Mouse (Mus musculus) CH12.LX (cell line): Measurements from ENCODE around the gene Cdc14b.

Experiments
- CTCF ChIP-seq, 2 experiments: IDR thresholded peaks in 1 of 2; conservative IDR thresholded peaks in 1 of 2; 2 replicates each; pipeline ENCODE4 v1.5.1; 2011 to 2012; ENCODE audit warnings: low read depth in 2 of 2, low read length in 2 of 2, improper control_type of control experiment in 1 of 2, inconsistent platforms in 1 of 2, mild to moderate bottlenecking in 1 of 2, moderate library complexity in 1 of 2
- EP300 ChIP-seq: IDR thresholded peaks from 2 replicates; pipeline ENCODE4 v1.6.1; 2011; ENCODE audit warnings: low read length, improper control_type of control experiment
- POLR2A ChIP-seq: IDR thresholded peaks from 2 replicates; pipeline ENCODE4 v1.6.1; 2011; ENCODE audit warnings: low read depth, mild to moderate bottlenecking, improper control_type of control experiment, low read length
- RAD21 ChIP-seq: IDR thresholded peaks from 2 replicates; pipeline ENCODE4 v1.6.1; 2011; ENCODE audit warnings: low read depth, mild to moderate bottlenecking, low read length, improper control_type of control experiment, moderate library complexity

GRCm38 (mm10) chr13:64156966-64157365 lies 118.1 kb downstream of the Cdc14b start:
- TF ChIP-seq POLR2A, result no peak
- TF ChIP-seq EP300, result no peak
- TF ChIP-seq CTCF (conservative IDR thresholded peaks at IDR 0.05 in 1 of 2, IDR thresholded peaks at IDR 0.05 in 1 of 2; ENCODE audit: low read depth in 2 of 2, low read length in 2 of 2), result no peak
- no peak for TF ChIP-seq RAD21
